Mouse (Mus musculus): Measurements from ENCODE around the gene Ankrd40. TPM values are rescaled to one million over a fixed set of nuclear protein-coding genes. Genes with fewer than 3 reads are reported as not detected.

The Ankrd40 gene
- polyA plus RNA-seq, 1 experiment from 2014 or later = 12.2 TPM

DNA sequence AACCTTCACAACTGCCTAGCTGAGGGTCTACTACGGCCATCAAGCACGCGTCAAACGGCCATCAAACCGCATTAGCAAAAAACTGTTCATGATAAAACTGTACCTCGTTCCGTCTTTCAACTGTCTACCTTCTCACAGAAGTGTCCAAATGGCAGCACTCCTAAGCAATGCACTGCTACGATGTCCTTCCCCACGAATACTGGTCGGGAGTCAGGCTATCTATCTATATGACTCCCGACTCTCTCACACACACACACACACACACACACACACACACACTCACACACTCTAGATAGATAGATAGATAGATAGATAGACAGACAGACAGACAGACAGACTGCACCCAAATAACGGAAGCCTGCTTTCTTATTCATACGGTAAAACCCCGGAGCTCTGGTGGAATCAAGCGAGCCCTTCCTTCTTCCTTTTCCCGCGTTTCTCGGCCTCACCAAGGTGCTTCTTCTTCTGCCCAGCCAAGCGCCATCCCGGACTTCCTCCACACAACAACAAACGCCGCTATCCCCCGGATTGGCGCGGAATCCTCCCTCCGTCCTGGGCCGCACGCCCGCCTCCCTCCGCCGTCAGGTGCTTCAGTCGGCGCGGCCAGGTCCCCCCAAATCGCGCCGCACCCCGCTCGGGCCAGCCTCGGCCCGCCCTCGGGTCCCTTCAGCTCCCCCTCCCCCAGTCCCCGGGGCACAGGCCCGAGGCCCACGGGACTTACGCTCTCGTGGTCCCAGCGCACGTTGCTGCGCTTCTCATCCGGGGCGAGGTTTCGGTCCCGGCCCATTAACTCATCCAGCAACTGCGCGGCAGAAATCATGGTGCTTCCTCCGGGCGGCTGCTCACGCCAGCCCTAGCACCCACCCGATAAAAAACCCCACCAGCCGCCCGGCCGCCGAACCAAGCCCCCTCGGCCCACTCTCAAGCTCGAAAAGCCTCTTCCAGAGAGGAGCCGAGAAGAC, 6.6 kb upstream of the Ankrd40 start:
- peak; percentile 68 for ATAC-seq (ENCODE audit: low read depth)
- peak overlapping the region; percentile 98 for H3K9ac ChIP-seq (ENCODE audit: low read length)
- H3K4me1 ChIP-seq (replicated peaks; ENCODE audit: control insufficient read depth, insufficient read depth, low read length) = peaks cover 35% of the 10 kb centered on the region
- no peaks in the 10 kb centered on the region for H3K9me3 ChIP-seq (ENCODE audit: control insufficient read depth, low read length)
- peak overlapping the region; percentile 83 for H3K4me3 ChIP-seq (ENCODE audit: low read length)
- under 1% methylated on average over 67 of the region's 67 CpGs for WGBS
- H3K27me3 ChIP-seq (ENCODE audit: control insufficient read depth, insufficient read depth, low read depth, low read length) = no peaks in the 10 kb centered on the region
- H3K27ac ChIP-seq (ENCODE audit: low read length) = peak overlapping the region; percentile 97
- peaks cover 3% of the 10 kb centered on the region; the same call in 1 of the 2 replicates for H3K36me3 ChIP-seq (ENCODE audit: control insufficient read depth, insufficient read depth, low read length)
- peak overlapping the region; percentile 63 for H3K4me2 ChIP-seq (ENCODE audit: low read depth, low read length)

DNA sequence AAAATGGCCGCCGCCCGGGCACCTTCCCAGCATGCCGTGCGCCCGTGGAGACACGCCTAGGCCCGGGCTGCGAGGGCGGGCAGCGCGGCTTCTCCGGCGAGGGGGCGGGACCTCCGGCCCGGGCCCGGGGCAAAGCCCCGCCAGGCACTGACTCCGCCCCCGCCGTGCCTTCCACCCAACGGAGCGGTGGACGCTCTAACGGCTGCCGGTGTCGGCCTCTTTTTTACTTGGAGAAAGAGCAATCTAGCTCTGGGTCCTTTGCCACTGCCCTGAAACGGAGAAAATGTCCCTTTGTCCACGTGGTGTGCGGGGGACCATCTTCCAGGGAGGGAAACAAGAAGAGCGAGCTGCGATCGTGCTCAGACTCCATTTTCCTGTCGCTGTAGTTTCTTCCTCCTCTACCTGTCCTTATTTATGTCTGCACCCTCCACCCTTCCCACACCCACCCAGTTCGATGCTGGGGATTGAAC, 5.8 kb upstream of the Ankrd40 start, which contains the start of gene Luc7l3:
Luc7l3 (minus strand) TSS at position 58 of the 470 bp plus-strand sequence.
- WGBS = 0% methylated on average over 24 of the region's 36 CpGs
- Histone ChIP-seq H3K4me2 (ENCODE audit: low read depth, low read length) (peak within 1 kb of the TSS; percentile 63), H3K27ac (ENCODE audit: low read length) (peak within 1 kb of the TSS; percentile 97), H3K9me3 (ENCODE audit: control insufficient read depth, low read length) (no peaks in the 10 kb centered on the region), H3K4me1 (replicated peaks; ENCODE audit: control insufficient read depth, insufficient read depth, low read length) (peaks cover 33% of the 10 kb centered on the region), H3K36me3 (ENCODE audit: control insufficient read depth, insufficient read depth, low read length) (peaks cover 3% of the 10 kb centered on the region; the same call in 1 of the 2 replicates), H3K4me3 (ENCODE audit: low read length) (peak within 1 kb of the TSS; percentile 83), H3K27me3 (ENCODE audit: control insufficient read depth, insufficient read depth, low read depth, low read length) (no peaks in the 10 kb centered on the region), H3K9ac (ENCODE audit: low read length) (peak within 1 kb of the TSS; percentile 98)
- ATAC-seq (ENCODE audit: low read depth) = peak; percentile 98

DNA sequence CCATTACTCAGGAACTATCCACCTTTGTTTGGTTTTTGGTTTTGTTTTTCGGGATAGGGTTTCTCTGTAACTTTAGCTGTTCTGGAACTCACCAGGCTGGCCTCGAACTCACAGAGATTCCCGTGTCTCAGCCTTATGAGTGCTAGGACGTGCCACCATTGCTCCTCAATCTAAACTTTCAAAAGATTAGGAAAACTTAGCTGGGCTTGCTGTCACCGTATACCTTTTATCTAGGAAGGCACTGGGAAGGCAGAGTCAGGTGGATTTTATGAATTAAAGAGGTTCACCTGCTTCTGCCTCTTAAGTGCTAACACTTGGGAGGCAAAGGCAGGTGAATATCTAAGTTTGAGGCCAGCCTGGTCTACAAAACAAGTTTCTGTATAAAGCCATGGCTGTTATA, 5.2 kb upstream of the Ankrd40 start:
- Histone ChIP-seq H3K4me2 (ENCODE audit: low read depth, low read length) (peak overlapping the region; percentile 63), H3K4me1 (replicated peaks; ENCODE audit: control insufficient read depth, insufficient read depth, low read length) (peaks cover 28% of the 10 kb centered on the region), H3K9me3 (ENCODE audit: control insufficient read depth, low read length) (no peaks in the 10 kb centered on the region), H3K36me3 (ENCODE audit: control insufficient read depth, insufficient read depth, low read length) (peaks cover 3% of the 10 kb centered on the region; the same call in 1 of the 2 replicates), H3K9ac (ENCODE audit: low read length) (peak overlapping the region; percentile 98), H3K27ac (ENCODE audit: low read length) (peak overlapping the region; percentile 97), H3K4me3 (ENCODE audit: low read length) (peak overlapping the region; percentile 83), H3K27me3 (ENCODE audit: control insufficient read depth, insufficient read depth, low read depth, low read length) (no peaks in the 10 kb centered on the region)
- 26% methylated on average over 5 of the region's 5 CpGs for WGBS
- ATAC-seq (ENCODE audit: low read depth) = no peak

DNA sequence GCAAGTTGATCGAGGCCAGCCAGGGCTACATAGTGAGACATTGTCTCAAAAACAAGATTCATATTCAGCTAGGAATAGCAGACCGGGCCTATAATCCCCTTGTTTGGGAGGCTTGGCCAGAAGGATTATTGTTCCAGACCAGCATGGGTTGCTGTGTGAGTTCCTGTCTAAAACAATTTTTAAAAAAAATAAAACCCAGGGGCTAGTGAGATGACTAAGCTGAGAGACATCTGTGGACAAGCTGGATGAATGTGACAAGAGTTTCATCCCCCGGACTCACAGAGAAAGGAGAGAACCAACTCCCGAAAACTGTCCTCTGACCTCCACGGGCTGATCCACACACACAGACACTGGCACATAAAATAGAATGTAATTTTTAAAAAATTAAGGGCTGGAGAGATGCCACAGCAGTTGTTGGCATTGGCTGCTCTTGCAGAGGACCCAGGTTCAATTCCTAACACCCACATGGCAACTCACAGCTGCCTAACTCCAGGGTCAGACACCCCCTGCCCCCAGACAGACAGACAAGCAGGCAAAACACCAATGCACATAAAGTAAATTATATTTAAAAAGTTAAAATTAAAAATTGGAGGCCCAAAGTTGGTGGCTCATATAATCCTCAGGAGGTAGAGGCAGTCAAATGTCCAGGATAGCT, 4.4 kb upstream of the Ankrd40 start:
- Histone ChIP-seq H3K36me3 (ENCODE audit: control insufficient read depth, insufficient read depth, low read length) (peaks cover 3% of the 10 kb centered on the region; the same call in 1 of the 2 replicates), H3K27ac (ENCODE audit: low read length) (no peak overlapping the region), H3K4me1 (replicated peaks; ENCODE audit: control insufficient read depth, insufficient read depth, low read length) (peaks cover 22% of the 10 kb centered on the region), H3K9me3 (ENCODE audit: control insufficient read depth, low read length) (no peaks in the 10 kb centered on the region), H3K9ac (ENCODE audit: low read length) (no peak overlapping the region), H3K27me3 (ENCODE audit: control insufficient read depth, insufficient read depth, low read depth, low read length) (no peaks in the 10 kb centered on the region), H3K4me3 (ENCODE audit: low read length) (no peak overlapping the region), H3K4me2 (ENCODE audit: low read depth, low read length) (no peak overlapping the region)
- no peak for ATAC-seq (ENCODE audit: low read depth)
- 85% methylated on average over 5 of the region's 5 CpGs for WGBS

DNA sequence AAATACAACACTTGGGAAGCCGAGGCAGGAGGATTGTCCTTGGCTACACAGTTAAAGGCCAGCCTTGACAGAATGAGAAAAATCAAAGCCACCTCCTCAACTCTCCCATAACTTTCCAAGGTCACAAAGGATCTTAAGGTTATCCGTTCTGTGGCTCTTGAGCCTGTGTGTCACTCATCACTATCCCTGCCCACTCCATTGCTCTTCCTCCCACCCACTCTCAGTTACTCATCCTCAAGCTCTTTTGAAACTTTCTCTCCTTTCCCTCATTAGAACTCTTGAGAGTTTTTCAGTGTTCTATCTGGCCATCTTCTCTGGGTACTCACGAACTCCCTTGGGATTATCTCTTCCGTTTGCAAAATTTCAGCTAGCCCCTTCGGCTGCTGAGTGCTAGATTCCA, 3.2 kb upstream of the Ankrd40 start:
- 82% methylated on average over 5 of the region's 5 CpGs for WGBS
- Histone ChIP-seq H3K4me2 (ENCODE audit: low read depth, low read length) (no peak overlapping the region), H3K4me1 (replicated peaks; ENCODE audit: control insufficient read depth, insufficient read depth, low read length) (peaks cover 26% of the 10 kb centered on the region), H3K36me3 (ENCODE audit: control insufficient read depth, insufficient read depth, low read length) (no peaks in the 10 kb centered on the region), H3K27ac (ENCODE audit: low read length) (no peak overlapping the region), H3K4me3 (ENCODE audit: low read length) (no peak overlapping the region), H3K9me3 (ENCODE audit: control insufficient read depth, low read length) (no peaks in the 10 kb centered on the region), H3K9ac (ENCODE audit: low read length) (no peak overlapping the region), H3K27me3 (ENCODE audit: control insufficient read depth, insufficient read depth, low read depth, low read length) (no peaks in the 10 kb centered on the region)
- ATAC-seq (ENCODE audit: low read depth) = no peak

DNA sequence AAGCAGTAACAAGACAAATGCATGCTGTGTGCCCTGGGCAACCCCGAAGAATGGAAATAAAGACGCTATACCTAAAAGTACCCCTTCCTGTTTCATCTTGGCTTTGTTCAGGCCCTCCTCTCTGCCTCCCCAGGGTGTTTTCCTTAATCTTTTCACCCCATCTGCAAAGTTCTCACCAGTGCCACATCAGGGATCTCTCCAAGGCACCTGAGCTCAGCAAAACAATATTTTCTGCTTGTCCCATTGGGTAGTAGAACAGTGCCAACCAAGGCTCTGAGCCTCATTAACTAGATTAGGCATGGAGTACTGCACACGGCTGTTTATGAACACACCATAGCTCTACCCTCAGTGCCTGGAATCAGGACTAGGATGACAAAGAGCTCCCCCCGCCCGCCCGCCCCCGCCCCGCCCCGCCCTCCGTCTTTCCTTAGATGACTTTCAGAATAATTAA, 815 bp upstream of the Ankrd40 start:
- H3K4me3 ChIP-seq (ENCODE audit: low read length) = peak overlapping the region; percentile 87
- peak overlapping the region; percentile 98 for H3K27ac ChIP-seq (ENCODE audit: low read length)
- no peaks in the 10 kb centered on the region for H3K9me3 ChIP-seq (ENCODE audit: control insufficient read depth, low read length)
- no peaks in the 10 kb centered on the region for H3K27me3 ChIP-seq (ENCODE audit: control insufficient read depth, insufficient read depth, low read depth, low read length)
- H3K36me3 ChIP-seq (ENCODE audit: control insufficient read depth, insufficient read depth, low read length) = no peaks in the 10 kb centered on the region
- 6% methylated on average over 10 of the region's 10 CpGs for WGBS
- 0 out of 2 replicates have a peak, but pooled peaks have one; percentile 44 for ATAC-seq (ENCODE audit: low read depth)
- peak overlapping the region; percentile 75 for H3K4me2 ChIP-seq (ENCODE audit: low read depth, low read length)
- H3K4me1 ChIP-seq (replicated peaks; ENCODE audit: control insufficient read depth, insufficient read depth, low read length) = peaks cover 28% of the 10 kb centered on the region
- peak overlapping the region; percentile 93 for H3K9ac ChIP-seq (ENCODE audit: low read length)

DNA sequence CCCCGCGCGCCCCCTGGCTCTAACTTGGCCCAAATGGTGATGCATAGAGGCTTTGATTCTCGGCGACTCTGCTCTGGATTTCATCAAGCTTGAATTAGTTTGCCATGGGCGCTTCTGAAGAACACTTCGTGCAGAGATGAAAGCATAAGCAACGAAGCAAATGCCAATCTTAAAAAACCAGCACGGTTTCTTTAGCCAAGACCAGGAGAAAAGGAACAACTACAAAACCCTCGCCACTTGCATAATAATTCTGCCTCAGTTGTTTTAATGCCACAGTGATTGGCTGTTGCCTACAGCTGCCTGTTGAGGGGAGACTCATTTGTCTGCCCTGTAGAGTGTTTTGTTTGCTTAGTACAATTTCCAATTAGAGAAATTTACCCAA, 834 bp downstream of the Ankrd40 start:
- Histone ChIP-seq H3K4me2 (ENCODE audit: low read depth, low read length) (peak overlapping the region; percentile 75), H3K4me3 (ENCODE audit: low read length) (peak overlapping the region; percentile 87), H3K27me3 (ENCODE audit: control insufficient read depth, insufficient read depth, low read depth, low read length) (no peaks in the 10 kb centered on the region), H3K36me3 (ENCODE audit: control insufficient read depth, insufficient read depth, low read length) (no peaks in the 10 kb centered on the region), H3K27ac (ENCODE audit: low read length) (peak overlapping the region; percentile 98), H3K4me1 (replicated peaks; ENCODE audit: control insufficient read depth, insufficient read depth, low read length) (peaks cover 24% of the 10 kb centered on the region), H3K9me3 (ENCODE audit: control insufficient read depth, low read length) (no peaks in the 10 kb centered on the region), H3K9ac (ENCODE audit: low read length) (peak overlapping the region; percentile 93)
- WGBS = 3% methylated on average over 10 of the region's 10 CpGs
- no peak for ATAC-seq (ENCODE audit: low read depth)

DNA sequence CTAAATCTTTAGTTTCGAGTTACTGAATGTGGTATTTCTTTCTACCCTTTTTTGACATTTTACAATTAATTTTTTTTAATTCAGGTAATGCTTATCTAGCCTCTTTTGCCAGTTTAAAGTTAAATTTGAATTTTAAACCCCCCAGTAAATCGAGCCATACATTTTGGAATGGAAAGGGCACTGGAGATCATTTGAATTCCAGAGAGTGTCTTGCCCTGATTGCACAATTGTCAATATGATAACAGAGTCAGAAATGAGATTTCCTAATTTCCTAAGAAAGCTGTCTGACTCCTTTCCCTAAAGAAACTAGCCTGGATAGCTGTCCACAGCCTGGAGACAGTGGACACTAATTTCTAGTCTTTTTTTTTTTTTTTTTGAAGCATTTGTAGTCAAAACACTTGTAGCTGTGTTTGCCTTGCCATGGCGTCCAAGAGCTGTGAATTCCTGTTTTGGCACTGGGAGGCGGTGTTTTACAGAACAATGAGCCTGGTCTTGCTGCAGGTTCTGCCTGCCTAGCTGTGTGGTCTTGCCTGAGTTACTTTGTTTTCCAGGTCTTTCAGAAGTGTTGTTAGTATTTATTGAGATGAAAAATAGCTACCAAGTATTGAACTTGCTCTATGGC, 1.6 kb downstream of the Ankrd40 start:
- peaks cover 1% of the 10 kb centered on the region for H3K36me3 ChIP-seq (ENCODE audit: control insufficient read depth, insufficient read depth, low read length)
- H3K4me1 ChIP-seq (replicated peaks; ENCODE audit: control insufficient read depth, insufficient read depth, low read length) = peaks cover 24% of the 10 kb centered on the region
- H3K27me3 ChIP-seq (ENCODE audit: control insufficient read depth, insufficient read depth, low read depth, low read length) = no peaks in the 10 kb centered on the region
- H3K4me2 ChIP-seq (ENCODE audit: low read depth, low read length) = peak overlapping the region; percentile 75
- ATAC-seq (ENCODE audit: low read depth) = no peak
- no peak overlapping the region for H3K9ac ChIP-seq (ENCODE audit: low read length)
- H3K9me3 ChIP-seq (ENCODE audit: control insufficient read depth, low read length) = no peaks in the 10 kb centered on the region
- H3K4me3 ChIP-seq (ENCODE audit: low read length) = 0 out of 2 replicates have a peak overlapping the region, but pooled peaks have one; percentile 4
- 37% methylated on average over 4 of the region's 4 CpGs for WGBS
- H3K27ac ChIP-seq (ENCODE audit: low read length) = peak overlapping the region; percentile 98
